Mouse (Mus musculus): Measurements from ENCODE around the gene Adgrg6.
A peak's percentile ranks its signal among the peaks of the same experiment; 100 is the strongest.

Adgrg6 gene

GRCm38 (mm10) chr10:14391025-14391639, 154.3 kb downstream of the Adgrg6 start:
- DNase-seq (ENCODE audit: low spot score in 2 of 2) = peak; percentile 90 to 93

GRCm38 (mm10) chr10:14385574-14385973, 159.9 kb downstream of the Adgrg6 start:
- no peak for DNase-seq (ENCODE audit: low spot score in 2 of 2)

- no peak for DNase-seq (ENCODE audit: low spot score in 2 of 2)
Observed at GRCm38 (mm10) chr10:14365065-14365589, 180.3 kb downstream of the Adgrg6 start.

GRCm38 (mm10) chr10:14363226-14363625, 182.2 kb downstream of the Adgrg6 start:
- DNase-seq (ENCODE audit: low spot score in 2 of 2) = no peak

GRCm38 (mm10) chr10:14358271-14358670, 187.2 kb downstream of the Adgrg6 start:
- DNase-seq (ENCODE audit: low spot score in 2 of 2) = no peak

All from right cerebral cortex, adult 2 months (tissue).